Mouse (Mus musculus): Measurements from ENCODE around the gene Apba3. TPM values are rescaled to one million over a fixed set of nuclear protein-coding genes. Genes with fewer than 3 reads are reported as not detected.

Apba3 gene
- polyA plus RNA-seq, 1 experiment from 2014 or later = 55.7 TPM

GRCm38 (mm10) chr10:81300352-81300907 is 33.7 kb downstream of the Apba3 start:
- H3K9me3 ChIP-seq (replicated peaks; ENCODE audit: low read length) = no peaks in the 10 kb centered on the region
- peaks cover 58% of the 10 kb centered on the region for H3K4me1 ChIP-seq (replicated peaks; ENCODE audit: insufficient read depth, low read length)
- no peaks in the 10 kb centered on the region for H3K27me3 ChIP-seq (ENCODE audit: insufficient read depth, low read length)
- peak overlapping the region; percentile 37 for H3K9ac ChIP-seq (ENCODE audit: low read depth, low read length)
- H3K36me3 ChIP-seq (ENCODE audit: insufficient read depth, low read length) = no peaks in the 10 kb centered on the region
- no peak for DNase-seq (ENCODE audit: low spot score)
- no peak overlapping the region for H3K4me3 ChIP-seq (replicated peaks; ENCODE audit: low read depth, low read length)
- no peak for TF ChIP-seq CTCF (IDR thresholded peaks at IDR 0.05; ENCODE audit: low read depth)
- 73% methylated on average over 9 of the region's 9 CpGs for WGBS
- H3K4me2 ChIP-seq (ENCODE audit: low read length) = no peak overlapping the region
- H3K27ac ChIP-seq = peak overlapping the region; percentile 90
- peak; percentile 73 for ATAC-seq (replicated peaks; ENCODE audit: low FRiP score, low read depth)

GRCm38 (mm10) chr10:81301321-81301720 is 34.6 kb downstream of the Apba3 start:
- TF ChIP-seq CTCF (IDR thresholded peaks at IDR 0.05; ENCODE audit: low read depth) = no peak
- H3K9me3 ChIP-seq (replicated peaks; ENCODE audit: low read length) = no peaks in the 10 kb centered on the region
- H3K4me3 ChIP-seq (replicated peaks; ENCODE audit: low read depth, low read length) = no peak overlapping the region
- DNase-seq (ENCODE audit: low spot score) = no peak
- 68% methylated on average over 9 of the region's 9 CpGs for WGBS
- peaks cover 58% of the 10 kb centered on the region for H3K4me1 ChIP-seq (replicated peaks; ENCODE audit: insufficient read depth, low read length)
- H3K36me3 ChIP-seq (ENCODE audit: insufficient read depth, low read length) = peaks cover 7% of the 10 kb centered on the region
- no peak for ATAC-seq (replicated peaks; ENCODE audit: low FRiP score, low read depth)
- no peaks in the 10 kb centered on the region for H3K27me3 ChIP-seq (ENCODE audit: insufficient read depth, low read length)
- no peak overlapping the region for H3K4me2 ChIP-seq (ENCODE audit: low read length)
- H3K27ac ChIP-seq = peak overlapping the region; percentile 90; the same call in 1 of the 2 replicates
- no peak overlapping the region for H3K9ac ChIP-seq (ENCODE audit: low read depth, low read length)

GRCm38 (mm10) chr10:81302288-81302687 is 35.5 kb downstream of the Apba3 start:
- TF ChIP-seq CTCF (IDR thresholded peaks at IDR 0.05; ENCODE audit: low read depth) = no peak

GRCm38 (mm10) chr10:81302781-81303218 is 36.0 kb downstream of the Apba3 start:
- DNase-seq (ENCODE audit: low spot score) = peak; percentile 23
- peaks cover 50% of the 10 kb centered on the region for H3K4me1 ChIP-seq (replicated peaks; ENCODE audit: insufficient read depth, low read length)
- peak overlapping the region; percentile 25; the same call in 1 of the 2 replicates for H3K4me2 ChIP-seq (ENCODE audit: low read length)
- TF ChIP-seq CTCF (IDR thresholded peaks at IDR 0.05; ENCODE audit: low read depth) = no peak
- no peak overlapping the region for H3K4me3 ChIP-seq (replicated peaks; ENCODE audit: low read depth, low read length)
- no peak overlapping the region for H3K9ac ChIP-seq (ENCODE audit: low read depth, low read length)
- ATAC-seq (replicated peaks; ENCODE audit: low FRiP score, low read depth) = no peak
- peaks cover 22% of the 10 kb centered on the region for H3K36me3 ChIP-seq (ENCODE audit: insufficient read depth, low read length)
- WGBS = 56% methylated on average over 14 of the region's 14 CpGs
- no peaks in the 10 kb centered on the region for H3K9me3 ChIP-seq (replicated peaks; ENCODE audit: low read length)
- no peaks in the 10 kb centered on the region for H3K27me3 ChIP-seq (ENCODE audit: insufficient read depth, low read length)
- peak overlapping the region; percentile 50 for H3K27ac ChIP-seq

More at GRCm38 (mm10) chr10:81302288-81302687, 35.5 kb downstream of the Apba3 start:
- Histone ChIP-seq H3K9me3 (replicated peaks; ENCODE audit: low read length) (no peaks in the 10 kb centered on the region), H3K27me3 (ENCODE audit: insufficient read depth, low read length) (no peaks in the 10 kb centered on the region), H3K4me1 (replicated peaks; ENCODE audit: insufficient read depth, low read length) (peaks cover 55% of the 10 kb centered on the region), H3K36me3 (ENCODE audit: insufficient read depth, low read length) (peaks cover 17% of the 10 kb centered on the region), H3K4me3 (replicated peaks; ENCODE audit: low read depth, low read length) (no peak overlapping the region), H3K27ac (peak overlapping the region; percentile 50; the same call in 1 of the 2 replicates), H3K4me2 (ENCODE audit: low read length) (no peak overlapping the region), H3K9ac (ENCODE audit: low read depth, low read length) (no peak overlapping the region)
- WGBS = 64% methylated on average over 4 of the region's 4 CpGs
- DNase-seq (ENCODE audit: low spot score) (no peak), ATAC-seq (replicated peaks; ENCODE audit: low FRiP score, low read depth) (no peak)

GRCm38 (mm10) chr10:81303258-81303657 is 36.5 kb downstream of the Apba3 start:
- Histone ChIP-seq H3K27me3 (ENCODE audit: insufficient read depth, low read length) (no peaks in the 10 kb centered on the region), H3K9me3 (replicated peaks; ENCODE audit: low read length) (no peaks in the 10 kb centered on the region), H3K36me3 (ENCODE audit: insufficient read depth, low read length) (peaks cover 26% of the 10 kb centered on the region), H3K4me1 (replicated peaks; ENCODE audit: insufficient read depth, low read length) (peaks cover 45% of the 10 kb centered on the region), H3K27ac (peak overlapping the region; percentile 50; the same call in 1 of the 2 replicates), H3K4me3 (replicated peaks; ENCODE audit: low read depth, low read length) (no peak overlapping the region), H3K4me2 (ENCODE audit: low read length) (peak overlapping the region; percentile 25; the same call in 1 of the 2 replicates), H3K9ac (ENCODE audit: low read depth, low read length) (no peak overlapping the region)
- no peak for DNase-seq (ENCODE audit: low spot score)
- 65% methylated on average over 10 of the region's 10 CpGs for WGBS
- ATAC-seq (replicated peaks; ENCODE audit: low FRiP score, low read depth) = no peak
- TF ChIP-seq CTCF (IDR thresholded peaks at IDR 0.05; ENCODE audit: low read depth) = no peak

GRCm38 (mm10) chr10:81303761-81304160 is 37.0 kb downstream of the Apba3 start:
- ATAC-seq (replicated peaks; ENCODE audit: low FRiP score, low read depth) (no peak), DNase-seq (ENCODE audit: low spot score) (no peak)
- H3K27me3 ChIP-seq (ENCODE audit: insufficient read depth, low read length) = no peaks in the 10 kb centered on the region
- H3K36me3 ChIP-seq (ENCODE audit: insufficient read depth, low read length) = peaks cover 26% of the 10 kb centered on the region
- H3K4me1 ChIP-seq (replicated peaks; ENCODE audit: insufficient read depth, low read length) = peaks cover 42% of the 10 kb centered on the region
- TF ChIP-seq CTCF (IDR thresholded peaks at IDR 0.05; ENCODE audit: low read depth) = no peak
- H3K4me3 ChIP-seq (replicated peaks; ENCODE audit: low read depth, low read length) = no peak overlapping the region
- no peak overlapping the region for H3K27ac ChIP-seq
- no peak overlapping the region for H3K9ac ChIP-seq (ENCODE audit: low read depth, low read length)
- WGBS = 64% methylated on average over 7 of the region's 7 CpGs
- H3K4me2 ChIP-seq (ENCODE audit: low read length) = no peak overlapping the region
- H3K9me3 ChIP-seq (replicated peaks; ENCODE audit: low read length) = no peaks in the 10 kb centered on the region
